Mouse (Mus musculus): ENCODE data around the gene Il22ra1.

GRCm38 (mm10) chr4:135762251-135762906 is 34.4 kb downstream of the Il22ra1 start:
- TF ChIP-seq CTCF (IDR thresholded peaks at IDR 0.05; ENCODE audit: extremely low read depth, insufficient read depth, insufficient read length, insufficient replicate concordance) (no peak), POLR2A (IDR thresholded peaks at IDR 0.05; ENCODE audit: low read depth, low read length) (no peak)

Measured in spleen, adult 2 months (tissue).